Mouse (Mus musculus) liver, postnatal 0 days (tissue): ENCODE measurements at regions not wholly inside any gene's neighbourhood (a gene's known extent, or its start where the extent isn't known, plus 50 kb on each side); places are given as distances from the start of the nearest gene placed in this dataset.

Source experiments
- CTCF ChIP-seq: sonication (generic); IDR thresholded peaks from 2 replicates; pipeline ENCODE4 v1.5.1; 2016; ENCODE audit warnings: antibody characterized with exemption, low read depth
- EP300 ChIP-seq: IDR thresholded peaks from 2 replicates; pipeline ENCODE4 v1.6.1; 2016; ENCODE audit warnings: antibody characterized with exemption, low read depth, mild to moderate bottlenecking

DNA sequence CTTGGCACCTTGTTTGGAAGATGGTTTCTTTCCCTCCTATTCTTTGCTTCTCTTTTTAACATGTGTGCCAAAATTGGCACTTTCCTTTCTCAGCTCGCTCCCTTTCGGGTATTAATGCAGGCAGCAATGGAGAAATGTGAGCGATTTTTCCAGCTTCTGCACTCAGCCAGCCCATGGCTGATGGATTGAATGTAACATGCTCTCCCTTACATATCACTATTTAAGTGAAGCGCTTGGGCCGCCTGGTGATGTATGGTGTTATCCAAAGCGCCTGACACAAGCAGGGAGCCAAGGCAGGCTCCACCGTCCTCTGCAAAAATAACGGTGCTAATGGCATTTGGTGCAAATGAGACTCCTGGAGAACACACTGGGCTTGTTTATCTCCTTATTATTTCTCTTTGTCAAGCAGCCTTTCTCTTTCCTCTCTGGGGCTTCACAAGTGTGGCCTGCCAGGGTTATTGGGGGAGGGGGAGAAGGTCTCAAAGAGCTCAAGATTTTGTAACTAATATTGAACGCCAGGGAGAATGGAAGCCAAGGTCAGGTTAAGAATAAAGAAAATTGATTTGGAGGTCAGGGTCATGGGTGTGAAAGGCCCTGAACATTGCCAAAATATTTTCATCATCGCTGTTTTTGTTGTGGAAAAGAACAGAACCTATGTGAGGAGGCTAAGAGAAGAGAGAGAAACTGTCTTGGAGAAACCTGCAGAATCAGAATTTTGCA lies 497.9 kb upstream of the Smim15 start:
- no peak for TF ChIP-seq CTCF
- no peak for TF ChIP-seq EP300
